Mouse (Mus musculus): ENCODE results near the gene Erc2. TPM values are rescaled to one million over a fixed set of nuclear protein-coding genes. Genes with fewer than 3 reads are reported as not detected.

Gene Erc2
- polyA plus RNA-seq, 1 experiment from 2014 or later: 69.7 TPM

- Histone ChIP-seq H3K27ac (replicated peaks) (no peak overlapping the region), H3K4me3 (no peak overlapping the region), H3K9ac (replicated peaks) (no peak overlapping the region), H3K4me1 (peaks cover 8% of the 10 kb centered on the region), H3K4me2 (replicated peaks) (no peak overlapping the region), H3K27me3 (peaks cover 26% of the 10 kb centered on the region), H3K9me3 (no peaks in the 10 kb centered on the region), H3K36me3 (no peaks in the 10 kb centered on the region)
- 23% methylated on average over 14 of the region's 14 CpGs for WGBS
- peak; percentile 77; the same call in 1 of the 2 replicates for ATAC-seq (replicated peaks)
Observed at GRCm38 (mm10) chr14:28381801-28382550, 759.7 kb downstream of the Erc2 start.

- Histone ChIP-seq H3K27ac (replicated peaks) (no peak overlapping the region), H3K4me1 (peaks cover 4% of the 10 kb centered on the region), H3K4me3 (no peak overlapping the region), H3K36me3 (no peaks in the 10 kb centered on the region), H3K4me2 (replicated peaks) (no peak overlapping the region), H3K9ac (replicated peaks) (no peak overlapping the region), H3K27me3 (peaks cover 4% of the 10 kb centered on the region), H3K9me3 (no peaks in the 10 kb centered on the region)
- WGBS: 82% methylated on average over 3 of the region's 3 CpGs
- ATAC-seq (replicated peaks): no peak
Observed at GRCm38 (mm10) chr14:28386815-28387607, 764.8 kb downstream of the Erc2 start.

- H3K27me3 ChIP-seq: no peaks in the 10 kb centered on the region
- H3K9me3 ChIP-seq: no peaks in the 10 kb centered on the region
- H3K4me1 ChIP-seq: no peaks in the 10 kb centered on the region
- 79% methylated on average over 2 of the region's 2 CpGs for WGBS
- H3K36me3 ChIP-seq: no peaks in the 10 kb centered on the region
- H3K4me2 ChIP-seq (replicated peaks): no peak overlapping the region
- no peak overlapping the region for H3K4me3 ChIP-seq
- no peak overlapping the region for H3K27ac ChIP-seq (replicated peaks)
- no peak for ATAC-seq (replicated peaks)
- no peak overlapping the region for H3K9ac ChIP-seq (replicated peaks)
Observed at GRCm38 (mm10) chr14:28398915-28399314, 776.7 kb downstream of the Erc2 start.

DNA sequence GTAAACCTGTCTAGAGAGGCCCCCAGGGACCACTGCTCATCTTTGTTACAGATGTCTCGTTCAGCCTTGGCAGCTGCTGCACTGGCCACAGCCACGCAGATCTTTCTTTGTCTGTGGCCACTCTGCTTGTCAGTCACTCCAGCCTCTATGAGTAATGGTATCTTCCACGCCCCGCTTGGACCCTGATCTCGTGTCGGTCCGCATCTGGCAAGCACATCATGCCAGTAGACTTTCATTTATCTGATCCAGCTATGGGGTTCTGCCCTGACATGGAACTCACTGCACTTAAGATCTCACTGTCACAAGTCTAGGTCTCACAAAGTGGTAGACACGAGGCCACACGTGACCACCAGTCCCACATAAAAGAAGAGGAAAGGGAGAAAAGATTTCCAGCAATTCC, 777.7 kb downstream of the Erc2 start:
- no peak overlapping the region for H3K4me2 ChIP-seq (replicated peaks)
- no peaks in the 10 kb centered on the region for H3K9me3 ChIP-seq
- H3K27me3 ChIP-seq: no peaks in the 10 kb centered on the region
- H3K27ac ChIP-seq (replicated peaks): no peak overlapping the region
- no peak overlapping the region for H3K9ac ChIP-seq (replicated peaks)
- ATAC-seq (replicated peaks): no peak
- WGBS: 86% methylated on average over 9 of the region's 9 CpGs
- no peaks in the 10 kb centered on the region for H3K36me3 ChIP-seq
- H3K4me3 ChIP-seq: no peak overlapping the region
- H3K4me1 ChIP-seq: no peaks in the 10 kb centered on the region

DNA sequence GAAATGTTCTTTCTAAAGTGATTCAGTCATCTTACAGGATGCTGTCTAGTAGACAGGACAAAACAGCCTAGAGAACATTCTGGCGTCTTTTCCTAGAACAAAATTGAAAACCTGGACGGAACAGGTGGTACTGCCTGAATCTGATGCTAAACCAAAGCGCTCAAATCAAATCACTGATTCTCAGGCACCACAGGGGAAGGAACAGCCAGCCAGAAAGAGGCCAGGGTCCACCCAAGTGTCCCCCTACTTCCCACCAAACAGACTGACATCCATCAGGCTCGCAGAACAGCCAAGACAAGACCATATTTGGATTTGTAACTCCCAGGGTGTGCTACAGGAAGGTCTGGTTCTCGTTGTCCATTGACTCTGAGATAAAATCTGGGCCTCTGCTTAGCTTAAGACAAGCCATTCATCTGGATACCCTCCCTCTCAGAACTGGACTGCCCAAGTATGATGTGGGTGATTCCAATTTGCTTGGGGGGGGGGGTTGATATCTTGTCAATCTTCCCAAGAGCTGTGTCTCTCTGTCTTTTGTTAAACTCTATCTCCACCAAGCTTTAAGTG, 783.1 kb downstream of the Erc2 start:
- ATAC-seq (replicated peaks): no peak
- 88% methylated on average over 5 of the region's 5 CpGs for WGBS
- no peak overlapping the region for H3K9ac ChIP-seq (replicated peaks)

DNA sequence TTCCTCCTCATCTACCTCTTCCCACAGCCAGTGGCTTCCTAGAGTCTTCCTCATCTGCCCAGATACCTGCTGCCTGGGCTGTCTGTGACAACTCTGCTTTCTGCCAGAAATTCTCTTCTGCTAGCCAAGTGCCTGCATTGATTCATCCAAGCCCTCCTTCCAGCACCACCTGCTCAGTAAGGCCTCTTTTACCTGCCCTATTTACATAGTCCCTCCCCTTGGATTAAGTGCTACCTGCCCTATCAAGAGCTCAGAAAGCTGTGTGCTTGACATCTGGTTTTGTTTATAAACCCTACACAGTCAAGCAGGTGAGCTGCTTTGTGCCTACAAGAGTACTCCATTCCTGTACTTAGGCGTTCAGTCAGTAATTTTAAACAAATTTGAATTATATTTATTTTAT, 787.2 kb downstream of the Erc2 start:
- H3K27me3 ChIP-seq: no peaks in the 10 kb centered on the region
- no peaks in the 10 kb centered on the region for H3K36me3 ChIP-seq
- 84% methylated on average over 1 of the region's 1 CpGs for WGBS
- ATAC-seq (replicated peaks): no peak
- H3K9me3 ChIP-seq: no peaks in the 10 kb centered on the region
- H3K27ac ChIP-seq (replicated peaks): no peak overlapping the region
- no peaks in the 10 kb centered on the region for H3K4me1 ChIP-seq
- no peak overlapping the region for H3K4me2 ChIP-seq (replicated peaks)
- no peak overlapping the region for H3K4me3 ChIP-seq
- H3K9ac ChIP-seq (replicated peaks): no peak overlapping the region

More for the DNA sequence above, 783.1 kb downstream of the Erc2 start:
- no peak overlapping the region for H3K4me3 ChIP-seq
- no peaks in the 10 kb centered on the region for H3K4me1 ChIP-seq
- no peaks in the 10 kb centered on the region for H3K27me3 ChIP-seq
- no peak overlapping the region for H3K4me2 ChIP-seq (replicated peaks)
- no peaks in the 10 kb centered on the region for H3K9me3 ChIP-seq
- H3K36me3 ChIP-seq: no peaks in the 10 kb centered on the region
- H3K27ac ChIP-seq (replicated peaks): no peak overlapping the region

DNA sequence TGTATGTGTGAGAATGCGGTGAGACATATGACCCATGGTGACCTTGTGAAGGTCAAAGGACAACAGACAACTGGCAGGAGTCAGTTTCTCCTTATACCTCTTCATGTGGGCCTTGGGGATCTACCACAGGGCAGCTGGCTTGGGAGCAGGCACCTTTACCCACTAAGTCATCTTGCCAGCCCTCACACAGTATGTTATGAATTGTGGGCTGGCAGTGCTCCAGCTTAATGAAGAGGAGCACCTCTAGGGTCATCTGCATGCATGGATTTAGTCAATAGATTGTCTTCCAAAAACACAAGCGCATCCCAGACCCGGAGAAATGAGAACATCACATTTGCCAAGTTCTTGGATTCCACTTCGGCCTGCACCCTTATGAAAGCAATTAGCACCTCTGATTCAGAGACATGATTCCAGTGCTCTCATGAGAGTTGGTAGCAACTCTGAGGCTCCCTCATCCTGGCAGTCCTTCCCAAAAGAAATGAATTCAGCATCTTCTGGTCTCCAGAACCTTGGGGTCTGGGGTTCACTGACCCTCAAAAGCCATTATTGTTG, 787.6 kb downstream of the Erc2 start:
- ATAC-seq (replicated peaks): no peak
- no peaks in the 10 kb centered on the region for H3K9me3 ChIP-seq
- no peak overlapping the region for H3K4me3 ChIP-seq
- H3K27ac ChIP-seq (replicated peaks): no peak overlapping the region
- H3K4me1 ChIP-seq: no peaks in the 10 kb centered on the region
- H3K27me3 ChIP-seq: no peaks in the 10 kb centered on the region
- no peaks in the 10 kb centered on the region for H3K36me3 ChIP-seq
- 81% methylated on average over 4 of the region's 4 CpGs for WGBS
- H3K4me2 ChIP-seq (replicated peaks): no peak overlapping the region
- H3K9ac ChIP-seq (replicated peaks): no peak overlapping the region

DNA sequence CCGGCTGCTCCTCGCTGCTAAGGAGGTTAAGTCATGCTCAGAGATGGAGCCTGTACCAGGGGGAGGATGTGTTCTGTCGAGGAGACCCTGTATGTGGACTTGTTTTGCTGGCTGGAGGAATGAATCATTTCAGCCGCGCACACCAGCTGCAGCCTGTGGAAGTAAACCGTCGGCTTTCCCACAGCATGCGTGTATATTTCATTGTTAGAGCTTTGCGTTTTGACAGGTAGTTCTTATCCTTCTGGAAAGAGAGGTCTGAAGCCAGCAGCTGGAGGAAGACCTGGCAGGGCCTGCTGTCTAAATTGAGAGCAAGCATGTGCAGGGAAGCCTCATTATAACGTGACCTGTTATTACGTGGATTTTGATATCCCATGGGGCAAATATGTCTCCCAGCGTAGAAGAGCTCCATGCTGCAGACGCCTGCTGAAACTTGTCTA, 788.6 kb downstream of the Erc2 start:
- Histone ChIP-seq H3K4me2 (replicated peaks) (no peak overlapping the region), H3K36me3 (no peaks in the 10 kb centered on the region), H3K9me3 (no peaks in the 10 kb centered on the region), H3K27me3 (no peaks in the 10 kb centered on the region), H3K27ac (replicated peaks) (0 out of 2 replicates have a peak overlapping the region, but pooled peaks have one; percentile 31), H3K9ac (replicated peaks) (no peak overlapping the region), H3K4me3 (no peak overlapping the region), H3K4me1 (no peaks in the 10 kb centered on the region)
- no peak for ATAC-seq (replicated peaks)
- 62% methylated on average over 13 of the region's 13 CpGs for WGBS

- no peak overlapping the region for H3K27ac ChIP-seq (replicated peaks)
- 70% methylated on average over 8 of the region's 8 CpGs for WGBS
- ATAC-seq (replicated peaks): no peak
- H3K36me3 ChIP-seq: no peaks in the 10 kb centered on the region
- H3K27me3 ChIP-seq: no peaks in the 10 kb centered on the region
- no peak overlapping the region for H3K4me3 ChIP-seq
- H3K9me3 ChIP-seq: no peaks in the 10 kb centered on the region
- no peak overlapping the region for H3K9ac ChIP-seq (replicated peaks)
- peaks cover 6% of the 10 kb centered on the region for H3K4me1 ChIP-seq
- no peak overlapping the region for H3K4me2 ChIP-seq (replicated peaks)
Observed at GRCm38 (mm10) chr14:28412252-28412995, 790.2 kb downstream of the Erc2 start.

DNA sequence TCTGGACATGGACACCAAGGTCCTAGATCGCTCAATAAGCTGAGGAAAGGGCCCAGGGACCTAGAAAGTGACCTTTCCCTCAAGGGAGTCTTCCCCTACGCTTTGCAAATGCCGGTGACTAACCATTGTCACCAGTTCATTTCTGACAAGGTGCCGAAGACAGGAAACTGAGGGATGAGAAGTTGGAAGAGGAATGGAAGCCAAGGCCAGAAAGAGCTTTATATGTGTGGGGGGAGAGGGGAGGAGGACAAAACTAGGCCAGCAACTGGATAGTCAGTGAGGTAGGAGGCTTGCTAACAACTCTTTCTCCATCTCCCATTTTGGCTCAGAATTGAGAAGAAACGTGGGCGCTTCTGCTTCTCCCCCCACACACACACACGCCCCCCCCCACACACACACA, 791.3 kb downstream of the Erc2 start:
- peaks cover 10% of the 10 kb centered on the region for H3K4me1 ChIP-seq
- 92% methylated on average over 7 of the region's 7 CpGs for WGBS
- H3K4me2 ChIP-seq (replicated peaks): no peak overlapping the region
- H3K27ac ChIP-seq (replicated peaks): no peak overlapping the region
- no peaks in the 10 kb centered on the region for H3K9me3 ChIP-seq
- ATAC-seq (replicated peaks): no peak
- H3K4me3 ChIP-seq: no peak overlapping the region
- no peaks in the 10 kb centered on the region for H3K36me3 ChIP-seq
- no peak overlapping the region for H3K9ac ChIP-seq (replicated peaks)
- no peaks in the 10 kb centered on the region for H3K27me3 ChIP-seq

DNA sequence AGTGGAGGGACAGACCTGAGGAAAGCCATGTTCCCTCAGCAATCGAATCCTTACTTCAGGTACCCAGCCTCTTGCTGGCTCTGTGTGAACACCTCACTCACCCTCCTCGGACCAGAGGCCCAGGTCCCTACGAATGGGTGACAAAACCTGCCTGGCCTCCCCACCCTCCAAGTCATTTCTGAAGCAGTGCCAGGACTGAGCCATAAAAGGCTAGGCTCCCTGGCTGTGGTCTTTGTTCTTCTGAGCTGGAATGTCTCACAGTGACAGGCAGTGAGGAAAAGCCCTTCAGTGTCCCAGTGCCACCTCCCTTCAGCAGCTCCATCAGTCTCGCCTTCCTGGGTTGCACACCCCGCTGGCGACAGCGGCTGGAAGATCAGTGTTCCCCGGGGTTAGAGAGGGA, 794.8 kb downstream of the Erc2 start:
- Histone ChIP-seq H3K27me3 (no peaks in the 10 kb centered on the region), H3K4me1 (peaks cover 20% of the 10 kb centered on the region), H3K36me3 (no peaks in the 10 kb centered on the region), H3K4me2 (replicated peaks) (no peak overlapping the region), H3K9ac (replicated peaks) (no peak overlapping the region), H3K27ac (replicated peaks) (0 out of 2 replicates have a peak overlapping the region, but pooled peaks have one; percentile 0), H3K4me3 (no peak overlapping the region), H3K9me3 (no peaks in the 10 kb centered on the region)
- 0 out of 2 replicates have a peak, but pooled peaks have one; percentile 27 for ATAC-seq (replicated peaks)
- WGBS: 17% methylated on average over 8 of the region's 8 CpGs

Measured in forebrain, embryonic 15.5 days (tissue).